Mouse (Mus musculus) kidney, embryonic 14.5 days (tissue): Measurements from ENCODE around the gene Tma7. TPM values are rescaled to one million over a fixed set of nuclear protein-coding genes. Genes with fewer than 3 reads are reported as not detected.

Source experiments
- ATAC-seq: fragments of 200-750 bp; cut with Nextera tagmentation; 2 replicates; pipeline ENCODE4 v1.8.0; 2017; ENCODE audit warnings: moderate number of reproducible peaks, mild to moderate bottlenecking, moderate TSS enrichment, moderate library complexity; ENCODE audit not compliant: low FRiP score, low TSS enrichment
- H3K27ac ChIP-seq: fragments of 300-500 bp; sonication (generic); 2 replicates; pipeline ENCODE4 v1.5.1; 2014; ENCODE audit warnings: low read depth, mild to moderate bottlenecking, low read length, moderate library complexity, mixed read lengths
- H3K27me3 ChIP-seq: fragments of 300-500 bp; sonication (generic); 2 replicates; pipeline ENCODE4 v1.6.1; 2014; ENCODE audit warnings: mild to moderate bottlenecking, low read length; ENCODE audit not compliant: control insufficient read depth, insufficient read depth
- H3K36me3 ChIP-seq: fragments of 300-500 bp; sonication (generic); 2 replicates; pipeline ENCODE4 v1.6.1; 2014; ENCODE audit warnings: low read length, mixed read lengths; ENCODE audit not compliant: control insufficient read depth, insufficient read depth
- H3K4me1 ChIP-seq: fragments of 300-500 bp; sonication (generic); 2 replicates; pipeline ENCODE4 v1.6.1; 2014; ENCODE audit warnings: low read length, mixed read lengths; ENCODE audit not compliant: control insufficient read depth, insufficient read depth
- H3K4me2 ChIP-seq: fragments of 300-500 bp; sonication (generic); replicated peaks from 2 replicates; pipeline ENCODE4 v1.6.1; 2014; ENCODE audit warnings: low read depth, mild to moderate bottlenecking, low read length
- H3K4me3 ChIP-seq: fragments of 300-500 bp; sonication (generic); 2 replicates; pipeline ENCODE4 v1.5.1; 2014; ENCODE audit warnings: mild to moderate bottlenecking, low read length
- H3K9ac ChIP-seq: fragments of 300-500 bp; sonication (generic); 2 replicates; pipeline ENCODE4 v1.6.1; 2014; ENCODE audit warnings: low read depth, mild to moderate bottlenecking, low read length, moderate library complexity
- H3K9me3 ChIP-seq: fragments of 300-500 bp; sonication (generic); 2 replicates; pipeline ENCODE4 v1.6.1; 2016; ENCODE audit warnings: low read length; ENCODE audit not compliant: control insufficient read depth
- WGBS: fragments of 180-500 bp; shearing (Covaris S2); extraction: QIAGEN DNeasy Blood & Tissue Kit; methylation state at CpG from one replicate; pipeline ENCODE4 v1.1.7; 2014; 5-methylcytosine and 5-hydroxymethylcytosine counted together
- polyA plus RNA-seq: library from polyadenylated mRNA; unstranded; fragments of >200 nt; fragmentation: Nextera tagmentation; extraction: Ambion mirVana; gene quantifications from 2 replicates; pipeline ENCODE4 v1.2.1, GENCODE M21; 2014

The Tma7 gene
- polyA plus RNA-seq, 1 experiment from 2014 or later: 687 TPM

DNA sequence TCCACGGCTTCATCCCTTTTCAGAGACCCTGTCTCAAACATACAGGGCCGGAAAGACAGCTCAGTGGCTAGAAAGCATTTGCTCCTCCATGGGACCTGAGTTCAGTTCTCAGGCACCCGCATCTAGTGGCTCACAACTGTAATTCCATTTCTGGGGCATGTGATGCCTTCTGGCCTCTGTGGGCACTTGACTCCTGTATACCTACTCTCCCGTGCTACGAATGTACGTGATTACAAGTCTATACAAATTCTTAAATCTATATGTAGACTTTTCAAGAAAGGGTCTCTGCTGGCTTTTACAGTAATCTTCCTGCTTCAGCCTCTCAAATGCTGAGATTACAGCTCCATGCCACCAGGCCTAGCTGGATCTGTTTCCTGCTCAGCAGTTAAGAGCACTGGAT, 38.6 kb upstream of the Tma7 start:
- H3K27ac ChIP-seq: no peak overlapping the region
- H3K36me3 ChIP-seq: peaks cover 34% of the 10 kb centered on the region
- no peak overlapping the region for H3K9ac ChIP-seq
- H3K4me1 ChIP-seq: 0 out of 2 replicates have a peak, but pooled peaks cover 7% of the 10 kb centered on the region
- no peak for ATAC-seq
- no peaks in the 10 kb centered on the region for H3K9me3 ChIP-seq
- WGBS: 90% methylated on average over 6 of the region's 6 CpGs
- H3K27me3 ChIP-seq: no peaks in the 10 kb centered on the region
- H3K4me2 ChIP-seq: no peak overlapping the region
- H3K4me3 ChIP-seq: no peak overlapping the region

DNA sequence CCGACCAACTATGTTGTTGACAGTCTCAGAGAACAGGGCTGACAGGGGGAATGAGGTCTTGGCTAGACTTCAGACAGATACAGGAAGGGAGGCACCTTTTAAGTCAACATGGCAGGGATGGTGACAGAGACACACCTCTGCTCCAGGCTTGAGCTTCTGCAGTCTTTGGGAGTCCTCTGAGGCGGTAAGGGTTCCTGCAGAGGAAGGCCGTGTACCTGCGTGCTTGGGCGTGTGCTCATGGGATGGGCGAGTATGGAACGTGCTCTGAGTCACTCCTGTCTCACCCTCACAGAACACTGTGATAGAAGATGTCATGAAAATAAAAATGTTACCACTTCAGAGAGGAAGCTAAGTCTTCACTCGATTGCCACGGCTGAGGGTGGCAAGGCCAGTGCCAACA, 37.2 kb upstream of the Tma7 start:
- Histone ChIP-seq H3K27ac (no peak overlapping the region), H3K27me3 (no peaks in the 10 kb centered on the region), H3K4me3 (no peak overlapping the region), H3K4me2 (no peak overlapping the region), H3K4me1 (0 out of 2 replicates have a peak, but pooled peaks cover 7% of the 10 kb centered on the region), H3K9me3 (no peaks in the 10 kb centered on the region), H3K36me3 (peaks cover 48% of the 10 kb centered on the region), H3K9ac (no peak overlapping the region)
- WGBS: 90% methylated on average over 9 of the region's 9 CpGs
- ATAC-seq: no peak

DNA sequence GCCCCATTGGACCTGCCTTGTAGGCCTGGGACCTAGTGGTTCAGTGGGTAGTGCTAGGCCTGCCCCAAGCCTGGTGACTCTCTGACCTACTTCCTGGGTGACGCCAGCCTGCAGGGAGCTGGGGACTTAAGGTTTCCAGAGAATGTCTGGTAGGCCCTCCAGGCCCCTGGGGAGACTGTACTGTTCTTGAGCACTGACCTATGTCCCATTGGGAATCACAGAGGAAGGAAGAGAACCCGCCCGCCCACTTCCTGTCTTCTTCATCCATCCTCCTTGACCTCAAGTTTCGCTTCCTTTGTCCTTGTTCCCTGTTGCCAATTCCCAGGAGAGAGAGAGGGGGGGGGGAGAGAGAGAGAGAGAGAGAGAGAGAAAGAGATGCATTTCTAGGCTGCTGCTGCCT, 35.7 kb upstream of the Tma7 start:
- Histone ChIP-seq H3K36me3 (peaks cover 63% of the 10 kb centered on the region), H3K27me3 (no peaks in the 10 kb centered on the region), H3K4me1 (0 out of 2 replicates have a peak, but pooled peaks cover 6% of the 10 kb centered on the region), H3K4me2 (no peak overlapping the region), H3K27ac (no peak overlapping the region), H3K9me3 (no peaks in the 10 kb centered on the region), H3K9ac (no peak overlapping the region), H3K4me3 (no peak overlapping the region)
- ATAC-seq: no peak
- 83% methylated on average over 4 of the region's 4 CpGs for WGBS

DNA sequence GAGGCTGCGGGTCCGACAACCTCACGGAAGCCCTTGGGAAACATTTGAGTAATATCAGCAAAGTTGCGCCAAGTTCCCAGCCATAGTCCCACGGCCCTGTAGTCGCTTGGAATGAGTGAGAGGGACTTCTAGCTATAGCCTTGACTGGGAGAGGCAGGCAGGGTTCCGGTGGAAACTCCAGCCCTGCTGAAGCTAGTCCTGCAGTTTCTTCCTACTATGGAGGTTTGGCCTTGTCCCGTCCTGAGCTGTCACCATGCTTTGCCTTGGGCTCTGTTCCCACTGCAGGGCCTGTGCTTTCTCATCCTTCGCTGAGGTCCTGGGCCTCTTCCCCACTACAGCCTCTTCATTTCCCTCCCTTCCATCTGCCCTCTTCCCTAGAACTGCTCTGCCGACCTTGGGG, 33.8 kb upstream of the Tma7 start:
- no peak overlapping the region for H3K4me2 ChIP-seq
- H3K36me3 ChIP-seq: peaks cover 82% of the 10 kb centered on the region
- H3K4me1 ChIP-seq: no peaks in the 10 kb centered on the region
- no peaks in the 10 kb centered on the region for H3K9me3 ChIP-seq
- 93% methylated on average over 10 of the region's 10 CpGs for WGBS
- no peak overlapping the region for H3K9ac ChIP-seq
- no peaks in the 10 kb centered on the region for H3K27me3 ChIP-seq
- H3K4me3 ChIP-seq: no peak overlapping the region
- no peak for ATAC-seq
- no peak overlapping the region for H3K27ac ChIP-seq

DNA sequence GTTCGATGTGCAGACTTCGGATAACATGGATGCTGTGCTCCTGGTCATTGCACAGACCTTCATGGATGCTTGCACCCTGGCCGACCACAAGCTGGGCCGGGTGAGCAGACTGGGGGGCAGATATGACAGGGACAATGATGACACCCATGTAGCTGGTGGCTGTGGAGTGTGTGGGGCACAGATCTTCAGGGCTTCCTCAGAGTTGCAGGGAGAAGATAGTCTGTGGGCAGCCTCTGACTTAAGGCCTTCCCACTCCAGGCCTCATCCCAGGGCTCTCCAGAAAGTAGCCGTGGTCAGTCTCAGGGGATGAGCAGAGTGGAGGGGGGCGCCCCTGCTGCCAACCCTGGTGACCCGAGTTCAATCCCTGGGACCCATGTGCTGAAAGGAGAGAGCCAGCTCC, 32.5 kb upstream of the Tma7 start:
- ATAC-seq: no peak

DNA sequence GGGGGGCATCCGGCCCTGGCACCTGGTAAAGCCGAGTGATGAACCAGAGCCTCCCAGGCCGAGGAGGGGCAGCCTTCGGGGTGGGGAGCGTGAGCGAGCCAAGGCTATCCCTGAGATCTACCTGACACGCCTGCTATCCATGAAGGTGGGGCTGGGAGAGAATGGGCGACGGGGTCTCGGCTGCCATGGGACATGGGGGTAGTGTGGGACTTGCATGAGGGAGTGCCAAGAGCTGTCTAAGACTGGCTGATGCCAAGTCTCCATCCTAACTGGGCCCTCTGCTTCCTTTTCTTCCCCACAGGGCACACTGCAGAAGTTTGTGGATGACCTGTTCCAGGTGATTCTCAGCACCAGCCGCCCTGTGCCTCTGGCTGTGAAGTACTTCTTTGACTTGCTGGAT, 31.9 kb upstream of the Tma7 start:
- no peak overlapping the region for H3K27ac ChIP-seq

More for the DNA sequence above, 32.5 kb upstream of the Tma7 start:
- Histone ChIP-seq H3K9ac (no peak overlapping the region), H3K4me2 (no peak overlapping the region), H3K36me3 (peaks cover 95% of the 10 kb centered on the region), H3K27ac (no peak overlapping the region), H3K27me3 (no peaks in the 10 kb centered on the region), H3K4me3 (no peak overlapping the region), H3K9me3 (no peaks in the 10 kb centered on the region), H3K4me1 (no peaks in the 10 kb centered on the region)
- WGBS: 90% methylated on average over 7 of the region's 7 CpGs

DNA sequence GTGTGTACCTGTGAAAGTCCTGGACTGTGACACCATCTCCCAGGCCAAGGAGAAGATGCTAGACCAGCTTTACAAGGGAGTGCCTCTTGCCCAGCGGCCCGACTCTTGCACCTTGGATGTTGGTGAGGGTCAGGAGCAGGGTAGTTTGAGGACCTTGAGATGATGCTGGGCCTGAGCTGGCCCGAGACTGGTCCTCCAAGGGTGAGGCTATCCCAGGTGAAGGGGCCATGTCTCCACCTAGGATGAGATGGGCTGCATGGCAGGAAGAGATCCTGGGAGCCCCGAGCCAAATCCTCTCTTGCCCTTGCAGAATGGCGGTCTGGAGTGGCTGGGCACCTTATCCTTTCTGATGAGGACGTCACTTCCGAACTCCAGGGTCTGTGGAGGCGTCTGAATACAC, 30.9 kb upstream of the Tma7 start:
- WGBS: 88% methylated on average over 8 of the region's 8 CpGs
- Histone ChIP-seq H3K4me1 (no peaks in the 10 kb centered on the region), H3K27me3 (no peaks in the 10 kb centered on the region), H3K4me3 (no peak overlapping the region), H3K9ac (no peak overlapping the region), H3K9me3 (no peaks in the 10 kb centered on the region), H3K36me3 (peaks cover 98% of the 10 kb centered on the region), H3K4me2 (no peak overlapping the region), H3K27ac (no peak overlapping the region)
- ATAC-seq: no peak

More for the DNA sequence above, 31.9 kb upstream of the Tma7 start:
- no peak for ATAC-seq
- peaks cover 98% of the 10 kb centered on the region for H3K36me3 ChIP-seq
- H3K27me3 ChIP-seq: no peaks in the 10 kb centered on the region
- no peak overlapping the region for H3K9ac ChIP-seq
- no peaks in the 10 kb centered on the region for H3K4me1 ChIP-seq
- no peaks in the 10 kb centered on the region for H3K9me3 ChIP-seq
- H3K4me3 ChIP-seq: no peak overlapping the region
- no peak overlapping the region for H3K4me2 ChIP-seq
- 93% methylated on average over 11 of the region's 11 CpGs for WGBS

DNA sequence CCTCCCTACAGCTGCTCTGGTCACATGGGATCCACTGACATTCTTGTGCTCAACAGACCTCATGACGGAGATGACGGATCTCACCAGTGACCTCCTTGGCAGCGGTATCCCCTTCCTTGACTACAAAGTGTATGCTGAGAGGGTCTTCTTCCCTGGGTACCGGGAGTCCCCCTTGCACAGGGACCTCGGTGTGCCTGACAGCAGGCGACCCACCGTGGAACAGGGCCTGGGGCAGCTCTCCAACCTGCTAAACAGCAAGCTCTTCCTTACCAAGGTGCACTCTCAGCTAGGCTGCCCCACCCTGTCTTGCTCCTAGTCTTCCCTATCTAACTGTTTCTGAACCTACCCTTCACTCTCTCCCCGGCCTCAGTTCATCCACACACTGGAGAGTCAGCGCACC, 29.2 kb upstream of the Tma7 start:
- no peak overlapping the region for H3K4me3 ChIP-seq
- WGBS: 84% methylated on average over 9 of the region's 9 CpGs

DNA sequence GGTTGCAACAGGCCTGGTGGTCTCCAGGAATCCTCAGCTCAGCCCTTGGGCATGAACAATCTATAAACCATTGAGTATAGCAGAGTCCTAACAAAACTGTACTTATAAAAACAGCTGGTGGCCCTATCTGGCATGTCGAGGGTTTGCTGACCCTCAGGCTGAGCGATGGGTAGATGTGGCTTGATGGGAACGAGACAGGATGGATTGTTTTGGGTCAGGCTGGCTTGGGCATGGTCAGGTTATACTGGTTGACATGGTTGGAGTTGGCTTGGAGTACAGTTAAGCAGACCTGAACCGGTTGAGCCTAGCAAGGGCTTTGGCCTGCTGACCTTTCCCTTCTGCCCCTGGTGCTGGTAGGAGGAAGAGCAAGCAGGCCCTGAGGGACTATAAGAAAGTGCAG, 28.7 kb upstream of the Tma7 start:
- ATAC-seq: no peak
- Histone ChIP-seq H3K4me1 (peaks cover 16% of the 10 kb centered on the region), H3K27ac (no peak overlapping the region), H3K36me3 (peaks cover 96% of the 10 kb centered on the region), H3K9ac (no peak overlapping the region), H3K4me3 (no peak overlapping the region), H3K27me3 (no peaks in the 10 kb centered on the region), H3K9me3 (no peaks in the 10 kb centered on the region), H3K4me2 (no peak overlapping the region)
- 87% methylated on average over 4 of the region's 4 CpGs for WGBS

More for the DNA sequence above, 29.2 kb upstream of the Tma7 start:
- ATAC-seq: no peak
- Histone ChIP-seq H3K36me3 (peaks cover 96% of the 10 kb centered on the region), H3K4me2 (no peak overlapping the region), H3K4me1 (peaks cover 12% of the 10 kb centered on the region), H3K9ac (no peak overlapping the region), H3K9me3 (no peaks in the 10 kb centered on the region), H3K27ac (no peak overlapping the region), H3K27me3 (no peaks in the 10 kb centered on the region)
